Mouse (Mus musculus): ENCODE measurements around the gene Abcg1. TPM values are rescaled to one million over a fixed set of nuclear protein-coding genes. Genes with fewer than 3 reads are reported as not detected.

Abcg1 gene
- total RNA-seq, 2 experiments from 2014 or later = 26.4 to 33.2 TPM

DNA sequence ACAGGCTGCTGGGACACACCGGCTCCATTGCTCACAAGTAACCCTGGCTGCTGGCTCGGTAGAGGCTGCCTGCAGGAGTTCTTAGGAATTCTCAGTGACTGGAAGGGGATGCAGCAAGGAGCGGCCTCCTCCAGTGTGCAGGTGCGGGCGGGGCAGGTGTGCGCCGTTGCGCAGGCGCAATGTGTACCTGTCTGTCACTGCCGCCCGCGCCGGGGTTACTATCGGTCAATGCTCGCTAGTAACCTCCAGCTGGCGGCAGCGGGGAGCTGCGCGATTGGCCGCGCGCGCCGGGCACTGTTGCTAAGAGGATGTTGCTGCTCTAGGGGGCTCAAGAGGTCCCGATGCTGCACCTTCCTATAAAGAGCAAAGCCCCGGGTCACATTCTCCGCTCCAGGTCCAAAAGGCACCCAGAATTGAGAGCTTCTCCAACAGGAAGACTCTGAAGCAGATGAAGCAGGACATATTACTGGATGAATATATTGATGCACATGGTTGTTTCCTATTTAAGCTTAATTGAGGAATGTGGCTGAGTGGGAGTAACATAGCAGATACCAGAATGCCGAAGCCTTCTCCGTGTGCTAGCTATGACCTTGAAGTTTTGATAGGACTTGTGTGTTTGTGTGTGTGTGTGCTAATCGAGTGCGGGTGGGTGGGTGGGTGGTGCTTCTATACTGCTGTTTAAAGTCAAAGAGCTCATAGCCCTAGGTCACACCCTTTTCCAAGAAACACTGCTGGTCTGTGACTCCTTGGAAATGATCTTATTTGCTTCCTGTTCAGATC is 16.0 kb downstream of the Abcg1 start:
- peak; percentile 57 to 90 for DNase-seq (ENCODE audit: extremely low spot score in 1 of 2, low spot score in 2 of 2)
- intact Hi-C loops (cut with DNase I) = no loop called here

DNA sequence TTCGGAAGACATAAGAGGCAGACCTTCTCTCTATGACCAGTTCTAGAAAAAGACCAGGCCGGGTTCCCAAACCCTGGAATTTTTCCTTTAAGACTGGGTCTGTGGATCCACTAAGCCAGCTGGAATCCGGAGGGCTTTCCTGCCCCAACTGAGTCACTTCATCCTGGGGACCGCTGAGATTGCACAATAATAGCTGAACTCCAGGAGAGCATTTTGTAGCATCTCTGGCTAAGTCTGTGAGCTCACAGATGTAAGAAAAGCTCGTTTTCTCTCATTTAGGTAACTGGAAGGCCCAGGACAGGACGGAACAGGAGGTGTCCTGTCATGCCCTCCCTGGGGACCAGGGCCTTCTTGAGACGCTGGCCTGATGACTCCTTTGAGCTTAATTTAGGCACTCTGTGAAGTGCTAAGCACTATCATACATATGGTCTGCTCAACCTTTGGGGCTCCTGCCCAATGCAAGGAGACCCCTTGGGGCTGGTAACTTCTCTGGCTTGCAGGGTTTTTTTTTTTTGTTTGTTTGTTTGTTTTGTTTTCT is 16.6 kb downstream of the Abcg1 start:
- DNase-seq (ENCODE audit: extremely low spot score in 1 of 2, low spot score in 2 of 2) = no peak
- intact Hi-C loops (cut with DNase I) = no loop called here

DNA sequence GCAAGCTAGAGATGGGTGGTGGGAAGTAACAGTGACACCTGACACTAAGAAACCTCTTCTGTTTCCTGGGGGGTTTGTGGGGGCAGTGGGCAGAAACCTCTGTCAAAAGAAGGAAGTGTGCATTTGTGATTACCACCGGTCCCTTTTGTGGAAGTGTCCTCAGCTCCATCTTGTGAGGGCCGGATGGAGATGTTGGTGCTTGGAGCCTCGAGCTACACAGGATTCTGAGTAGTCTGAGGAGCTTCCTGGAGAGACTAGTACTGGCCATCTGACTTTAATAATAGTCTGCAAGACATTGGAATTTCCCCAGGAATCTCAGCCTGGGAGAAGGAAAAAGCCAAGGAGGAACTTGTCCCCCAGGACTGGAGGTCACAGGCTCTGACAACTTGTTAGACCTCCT is 17.2 kb downstream of the Abcg1 start:
- intact Hi-C loops (cut with DNase I) = no loop called here
- DNase-seq (ENCODE audit: extremely low spot score in 1 of 2, low spot score in 2 of 2) = no peak

DNA sequence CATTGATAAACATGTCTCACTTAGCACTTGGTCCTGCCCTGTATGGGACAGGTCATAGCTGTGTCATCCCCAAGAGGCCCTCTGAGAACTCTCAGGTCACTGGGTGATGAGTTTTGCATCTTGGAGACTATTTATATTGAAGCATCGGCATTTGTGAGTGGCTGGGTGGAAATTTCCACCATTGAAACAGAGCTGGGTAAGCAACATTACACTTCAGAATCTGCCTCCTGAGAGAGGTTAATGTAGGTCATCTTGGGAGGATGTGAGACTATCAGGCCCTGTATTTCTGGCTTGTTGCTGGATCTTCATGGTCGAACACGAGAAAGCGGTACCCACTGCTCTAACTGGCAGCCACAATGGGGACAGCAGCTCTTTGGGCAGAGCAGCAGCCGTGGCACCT is 18.0 kb downstream of the Abcg1 start:
- no peak for DNase-seq (ENCODE audit: extremely low spot score in 1 of 2, low spot score in 2 of 2)
- intact Hi-C loops (cut with DNase I) = no loop called here

DNA sequence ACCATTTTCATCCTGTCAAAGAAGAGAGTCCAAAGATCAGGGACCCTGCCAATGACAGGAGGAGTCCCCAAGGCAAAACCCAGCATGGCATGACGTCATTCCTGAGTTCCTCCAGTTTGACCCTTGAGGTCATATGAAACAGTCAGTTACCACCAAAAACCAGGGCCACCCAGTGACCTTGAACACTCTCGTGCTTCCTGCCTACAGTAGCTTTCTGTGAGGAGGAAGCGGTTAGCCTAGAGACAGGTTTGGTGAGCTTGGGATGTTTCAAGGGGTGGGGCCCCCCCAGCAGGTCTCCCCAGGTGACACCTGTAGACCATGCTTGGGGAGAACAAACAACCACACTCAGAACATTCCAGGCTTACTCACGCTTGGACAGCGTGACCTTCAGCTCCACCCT is 20.1 kb downstream of the Abcg1 start:
- no peak for DNase-seq (ENCODE audit: extremely low spot score in 1 of 2, low spot score in 2 of 2)

DNA sequence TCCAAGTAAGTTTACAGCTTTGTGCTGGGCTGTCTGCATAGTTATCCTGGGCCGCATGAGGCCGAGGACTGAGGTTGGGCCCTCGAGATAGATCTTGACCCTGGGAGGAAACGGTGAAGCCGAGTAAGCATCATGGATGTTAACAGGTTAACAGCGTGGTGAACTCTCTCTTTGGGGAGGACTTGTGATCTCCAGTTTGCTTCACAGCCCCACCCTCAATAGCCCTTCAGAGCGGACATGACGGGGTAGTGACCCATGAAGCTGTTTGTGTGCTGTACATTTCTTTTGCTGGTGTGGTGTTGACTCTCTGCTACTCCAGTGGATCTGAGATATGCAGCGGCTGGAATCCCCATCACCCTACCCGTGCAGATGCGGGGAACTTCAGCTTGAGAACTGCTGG is 21.1 kb downstream of the Abcg1 start:
- no peak for DNase-seq (ENCODE audit: extremely low spot score in 1 of 2, low spot score in 2 of 2)
- intact Hi-C loops (cut with DNase I) = no loop called here

More for the DNA sequence above, 20.1 kb downstream of the Abcg1 start:
- intact Hi-C loops (cut with DNase I) = no loop called here

DNA sequence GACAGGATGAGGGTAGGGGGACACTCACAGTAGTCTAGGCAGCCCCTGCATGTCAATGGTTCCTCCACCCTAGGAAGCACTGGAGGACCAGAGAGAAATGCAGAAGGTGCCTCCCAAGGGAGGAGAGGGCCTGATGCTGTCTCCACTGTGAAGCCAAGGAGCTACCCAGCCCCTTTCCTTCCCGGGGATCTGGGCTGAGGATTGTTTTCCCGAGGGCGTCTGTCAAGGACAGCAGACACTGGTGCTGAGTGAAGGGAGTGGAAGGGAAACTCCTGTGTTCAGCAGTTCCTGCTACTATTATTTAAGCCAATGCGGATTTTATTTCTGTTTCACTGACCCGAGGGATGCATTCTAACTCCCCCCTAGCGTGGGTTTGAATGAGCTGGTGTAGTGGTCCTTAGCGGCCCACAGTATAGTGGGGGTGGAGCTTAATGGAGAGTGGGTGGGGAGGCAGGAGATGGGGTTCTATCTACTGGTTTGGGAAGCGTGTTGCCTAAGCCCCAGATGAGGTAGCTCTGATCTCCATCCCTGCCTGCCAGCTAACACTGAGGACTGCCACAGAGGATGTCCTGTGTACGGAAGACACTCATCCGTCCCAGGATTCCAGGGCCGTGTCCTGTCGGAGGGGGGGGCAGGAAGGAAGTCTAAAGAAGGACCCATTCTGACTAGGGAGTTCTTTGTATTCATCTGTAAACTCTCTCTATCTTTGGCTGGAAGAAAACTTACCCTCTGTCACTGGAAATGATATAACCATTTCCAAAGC is 21.8 kb downstream of the Abcg1 start:
- intact Hi-C loops (cut with DNase I) = no loop called here

DNA sequence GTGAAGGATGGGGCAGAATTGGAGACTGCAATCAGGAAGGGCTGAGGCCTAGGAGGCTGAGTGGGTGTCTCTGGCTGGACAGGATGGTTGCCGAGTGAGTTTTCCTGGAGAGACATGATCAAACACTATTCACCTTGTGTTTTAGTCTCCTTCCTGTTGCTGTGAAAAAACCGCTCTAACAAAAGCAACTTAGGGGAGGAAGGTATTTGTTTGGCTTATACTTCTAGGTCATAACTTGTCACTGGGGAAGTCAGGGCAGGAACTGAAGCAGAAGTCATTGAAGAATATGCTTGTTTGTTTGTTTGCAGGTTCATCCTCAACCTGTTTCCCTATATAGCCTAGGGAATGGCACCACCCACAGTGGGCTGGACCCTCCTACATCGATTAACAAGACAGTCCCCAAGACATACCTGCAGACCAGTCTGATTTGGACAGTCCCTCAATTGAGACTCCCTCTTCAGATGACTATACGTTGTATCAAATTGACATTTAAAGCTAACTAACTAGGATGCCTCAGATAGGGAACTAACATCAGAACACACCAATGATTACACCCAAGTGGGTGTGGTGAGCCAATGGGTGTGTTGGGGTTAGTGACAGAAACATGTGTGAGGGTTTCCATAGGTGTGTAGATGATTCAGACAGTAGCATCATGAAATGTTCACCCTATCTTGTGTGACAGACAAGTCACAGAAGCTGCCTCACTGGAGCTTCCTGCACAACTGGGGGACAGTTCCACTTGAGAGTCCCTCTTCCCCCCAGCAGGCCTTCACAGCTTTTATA is 25.0 kb downstream of the Abcg1 start:
- intact Hi-C loops (cut with DNase I) = no loop called here
- no peak for DNase-seq (ENCODE audit: extremely low spot score in 1 of 2, low spot score in 2 of 2)

More for the DNA sequence above, 21.8 kb downstream of the Abcg1 start:
- DNase-seq (ENCODE audit: extremely low spot score in 1 of 2, low spot score in 2 of 2) = peak in 1 of 2 experiments; percentile 63

DNA sequence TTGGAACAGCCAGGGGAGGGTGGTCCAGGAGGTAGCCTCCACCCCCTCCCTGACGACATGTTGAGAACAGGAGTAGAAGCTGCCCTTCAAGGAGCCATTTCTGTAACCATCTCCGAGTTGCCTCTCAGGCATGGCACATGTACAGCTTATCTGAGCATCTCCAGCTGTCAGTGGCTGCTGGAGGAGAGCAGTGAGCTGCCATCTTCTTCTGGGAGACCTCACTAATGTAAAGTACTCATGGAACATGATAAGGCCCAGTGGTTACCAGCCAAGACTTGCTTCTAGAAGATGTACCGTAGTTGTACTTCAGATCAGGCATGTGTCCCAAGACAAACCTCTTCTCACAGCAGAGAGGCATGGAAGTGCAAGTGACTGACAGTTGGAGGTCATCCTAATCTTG is 28.0 kb downstream of the Abcg1 start:
- intact Hi-C loops (cut with DNase I) = no loop called here
- DNase-seq (ENCODE audit: extremely low spot score in 1 of 2, low spot score in 2 of 2) = no peak

DNA sequence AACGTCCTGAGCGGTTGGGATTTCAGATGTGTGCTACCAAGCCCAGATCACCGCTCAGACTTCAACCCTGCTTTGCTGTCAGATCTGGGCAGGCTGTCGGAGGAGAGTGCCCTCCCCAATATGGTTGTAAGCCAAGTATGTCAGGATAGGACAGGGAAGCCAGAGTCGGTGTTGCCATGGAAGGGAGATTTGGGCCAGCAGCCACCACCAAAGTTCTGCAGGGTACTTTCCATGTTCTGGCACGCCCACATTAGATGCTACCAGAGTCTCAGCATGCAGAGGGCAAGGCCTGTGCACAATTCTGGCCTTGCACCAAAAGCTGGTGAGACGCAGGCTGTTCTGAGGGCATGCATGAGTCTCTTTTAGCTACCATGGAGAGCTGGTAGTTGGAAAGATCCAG is 28.7 kb downstream of the Abcg1 start:
- intact Hi-C loops (cut with DNase I) = no loop called here
- no peak for DNase-seq (ENCODE audit: extremely low spot score in 1 of 2, low spot score in 2 of 2)

DNA sequence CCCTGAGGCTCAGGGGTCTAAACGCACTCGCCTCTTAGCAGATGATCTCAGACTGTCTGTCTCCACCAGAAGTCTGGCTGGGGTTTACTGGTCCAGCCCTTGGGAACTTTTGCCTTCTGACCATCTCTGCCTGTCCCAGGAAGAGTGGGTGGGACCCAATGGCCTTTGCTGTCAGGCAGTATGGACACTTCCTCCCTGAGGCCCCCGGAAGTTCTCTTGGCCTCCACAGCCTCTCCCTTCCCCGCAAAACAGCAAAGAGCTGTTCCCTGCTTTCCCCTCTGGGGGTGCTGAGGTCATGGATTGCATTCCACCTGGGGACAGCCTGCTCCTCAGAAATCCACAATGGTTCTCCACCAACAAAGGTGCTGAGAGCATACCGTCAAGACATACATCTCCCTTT is 31.2 kb downstream of the Abcg1 start:
- DNase-seq (ENCODE audit: extremely low spot score in 1 of 2, low spot score in 2 of 2) = peak in 1 of 2 experiments; percentile 47
- intact Hi-C loops (cut with DNase I) = no loop called here

DNA sequence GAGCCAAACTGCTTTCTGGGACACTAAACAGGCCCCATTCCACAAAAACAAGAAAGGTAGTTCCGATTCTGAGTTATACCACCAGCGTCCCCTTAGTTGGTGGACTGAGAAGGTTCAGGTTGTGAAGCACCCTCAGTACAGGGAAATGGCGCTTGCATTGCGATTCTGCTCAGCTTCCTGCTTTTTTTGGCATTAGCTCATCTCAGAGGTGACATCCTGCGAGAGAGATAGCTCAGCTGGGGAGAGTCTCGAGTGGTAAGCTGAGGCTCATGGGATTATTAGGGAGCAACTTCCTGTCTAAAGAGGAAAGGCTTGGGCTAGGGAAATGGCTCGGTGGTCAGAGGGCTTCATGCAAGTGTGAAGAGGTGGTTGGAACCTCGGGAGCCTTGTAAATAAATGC is 32.4 kb downstream of the Abcg1 start:
- DNase-seq (ENCODE audit: extremely low spot score in 1 of 2, low spot score in 2 of 2) = no peak

DNA sequence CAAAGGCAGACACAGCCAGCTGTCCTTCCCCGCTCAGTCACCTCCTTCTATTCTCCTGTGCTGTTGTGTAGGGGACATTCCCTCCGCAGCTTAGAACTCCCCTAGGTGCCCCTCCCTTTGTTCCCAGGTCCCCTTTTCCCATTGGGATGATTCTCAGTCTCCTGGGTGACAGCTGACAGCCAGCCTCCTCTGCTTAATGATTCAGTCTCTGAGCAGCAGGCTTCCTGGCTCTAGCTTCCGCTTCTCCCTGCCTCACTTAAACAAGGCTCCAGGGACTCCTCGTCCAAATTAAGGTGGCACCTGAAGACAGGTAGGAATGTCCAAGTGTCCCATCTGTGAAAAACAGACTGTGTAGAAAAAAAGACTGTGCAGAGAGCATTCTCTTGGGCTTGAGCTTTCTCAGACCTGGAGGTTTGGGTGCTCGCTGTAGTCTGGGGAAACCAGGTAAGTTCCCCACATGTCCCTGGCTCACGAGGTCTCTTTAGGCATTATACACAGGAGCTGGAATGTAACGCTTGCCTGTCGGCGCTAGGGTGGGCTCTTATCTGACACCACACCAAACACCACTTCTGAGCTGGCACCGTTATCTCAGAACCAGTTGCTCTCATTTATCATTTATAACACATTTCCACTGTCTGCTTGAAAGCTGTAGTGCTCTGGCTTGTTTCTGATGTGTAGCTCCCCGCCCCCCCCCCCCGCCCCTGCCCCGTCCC is 33.7 kb downstream of the Abcg1 start:
- no peak for DNase-seq (ENCODE audit: extremely low spot score in 1 of 2, low spot score in 2 of 2)
- intact Hi-C loops (cut with DNase I) = no loop called here

More for the DNA sequence above, 32.4 kb downstream of the Abcg1 start:
- intact Hi-C loops (cut with DNase I) = no loop called here

DNA sequence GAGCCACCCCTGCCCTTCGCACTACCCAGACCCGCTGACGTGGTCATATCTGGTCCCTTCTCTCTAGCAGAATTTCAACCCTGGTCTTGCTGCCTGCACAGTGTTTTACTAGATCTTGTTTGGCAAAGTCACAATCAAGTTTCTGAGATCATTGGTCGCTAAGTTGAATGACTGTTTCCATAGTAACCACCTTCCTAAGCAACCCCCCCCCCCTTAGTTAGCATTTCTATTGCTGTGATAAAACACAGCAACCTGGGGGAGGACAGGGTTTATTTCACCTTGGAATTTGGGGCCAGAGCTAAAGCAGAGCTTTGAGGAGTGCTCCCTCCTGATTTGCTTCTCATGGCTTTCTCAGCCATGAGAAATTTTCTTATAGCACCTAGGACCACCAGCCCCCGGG is 37.3 kb downstream of the Abcg1 start:
- intact Hi-C loops (cut with DNase I) = no loop called here
- DNase-seq (ENCODE audit: extremely low spot score in 1 of 2, low spot score in 2 of 2) = no peak

DNA sequence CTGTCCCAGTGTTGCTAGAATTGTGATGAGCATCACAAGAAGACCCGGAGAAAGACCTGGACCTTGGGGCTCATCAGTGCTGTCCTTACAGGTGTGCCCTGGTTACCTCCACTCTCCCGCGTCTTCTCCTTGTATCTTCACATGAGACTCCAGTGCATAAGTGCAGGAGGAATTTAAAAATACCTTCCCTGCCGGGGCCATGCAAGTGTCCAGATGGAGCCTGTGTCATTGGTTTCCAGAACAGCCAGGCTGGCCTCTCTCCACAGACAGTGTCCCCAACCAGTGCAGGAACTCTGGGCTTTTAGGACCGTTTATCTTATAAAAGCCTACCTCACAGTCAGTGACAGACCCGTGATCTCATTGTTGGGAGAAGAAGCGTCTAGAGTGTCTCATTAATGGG is 38.1 kb downstream of the Abcg1 start:
- no peak for DNase-seq (ENCODE audit: extremely low spot score in 1 of 2, low spot score in 2 of 2)

DNA sequence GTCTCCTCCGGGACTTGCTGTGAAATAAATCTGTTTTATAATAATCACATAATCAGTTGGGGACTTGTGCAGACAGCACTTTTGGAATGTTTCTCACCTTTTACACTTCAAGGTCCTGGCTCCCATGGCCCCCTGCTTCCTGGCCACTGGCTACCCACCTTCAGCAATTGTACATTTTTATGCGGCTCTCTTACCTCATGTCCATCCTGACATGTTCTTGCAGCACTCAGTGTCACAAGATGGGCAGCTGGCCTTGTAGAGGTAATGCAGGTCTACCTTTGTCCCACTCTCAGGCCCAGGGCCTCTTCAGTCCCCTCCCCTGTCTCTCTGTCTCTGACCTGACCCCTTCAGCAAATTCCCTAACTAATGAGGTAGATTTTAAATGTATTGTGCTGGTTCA is 39.4 kb downstream of the Abcg1 start:
- no peak for DNase-seq (ENCODE audit: extremely low spot score in 1 of 2, low spot score in 2 of 2)
- intact Hi-C loops (cut with DNase I) = no loop called here

More for the DNA sequence above, 38.1 kb downstream of the Abcg1 start:
- intact Hi-C loops (cut with DNase I) = no loop called here

DNA sequence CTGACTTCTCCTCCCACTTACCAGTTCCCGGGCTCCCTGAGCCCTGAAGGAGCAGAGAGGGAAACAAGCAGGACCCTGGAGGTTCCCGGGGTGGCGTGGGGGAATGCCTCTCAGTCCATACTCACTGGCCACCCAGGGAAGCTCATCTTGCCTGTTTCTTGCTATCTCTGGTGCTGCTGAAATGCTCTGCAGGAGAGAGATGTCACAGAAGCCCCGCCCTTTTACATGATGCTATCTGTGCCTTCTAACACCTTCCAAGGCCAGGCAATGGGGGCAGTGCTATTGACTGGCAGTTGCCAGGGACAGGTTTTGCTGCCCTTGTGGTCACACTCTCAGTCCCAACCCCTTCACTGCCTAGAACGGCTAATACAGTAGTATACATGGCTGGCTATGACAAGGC is 41.3 kb downstream of the Abcg1 start:
- DNase-seq (ENCODE audit: extremely low spot score in 1 of 2, low spot score in 2 of 2) = no peak
- intact Hi-C loops (cut with DNase I) = no loop called here

DNA sequence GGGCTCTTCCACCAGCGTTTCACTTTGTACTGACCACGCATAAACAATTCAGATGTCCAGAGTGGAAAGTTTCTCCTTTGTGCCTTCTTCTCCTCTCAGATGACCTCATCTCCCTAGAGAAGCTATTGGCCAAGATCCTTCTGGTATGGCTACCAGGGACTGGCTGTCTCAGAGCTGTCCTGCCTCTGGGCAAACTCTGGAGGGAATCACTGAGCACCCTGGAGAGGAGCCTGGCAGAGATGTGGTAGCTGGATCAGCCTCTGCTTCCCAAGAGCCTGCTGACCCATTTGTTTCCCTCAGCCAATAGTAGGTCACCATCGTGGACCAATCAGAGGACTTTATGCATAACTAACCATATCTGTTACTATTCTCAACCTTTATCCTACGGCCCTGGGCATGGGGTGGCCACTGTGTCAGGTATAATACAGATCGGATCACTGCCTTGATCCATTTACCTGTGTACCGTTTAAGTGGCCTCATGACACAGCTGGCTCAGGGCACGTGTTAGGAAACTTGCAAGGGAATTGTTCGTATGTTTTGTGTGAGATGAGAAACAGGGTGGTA is 45.6 kb downstream of the Abcg1 start:
- intact Hi-C loops (cut with DNase I) = no loop called here
- no peak for DNase-seq (ENCODE audit: extremely low spot score in 1 of 2, low spot score in 2 of 2)

Data from left cerebral cortex, postnatal 10 days (tissue).